10 mouse cellular contexts compared by ENCODE assay signal in the genomic region with DNA sequence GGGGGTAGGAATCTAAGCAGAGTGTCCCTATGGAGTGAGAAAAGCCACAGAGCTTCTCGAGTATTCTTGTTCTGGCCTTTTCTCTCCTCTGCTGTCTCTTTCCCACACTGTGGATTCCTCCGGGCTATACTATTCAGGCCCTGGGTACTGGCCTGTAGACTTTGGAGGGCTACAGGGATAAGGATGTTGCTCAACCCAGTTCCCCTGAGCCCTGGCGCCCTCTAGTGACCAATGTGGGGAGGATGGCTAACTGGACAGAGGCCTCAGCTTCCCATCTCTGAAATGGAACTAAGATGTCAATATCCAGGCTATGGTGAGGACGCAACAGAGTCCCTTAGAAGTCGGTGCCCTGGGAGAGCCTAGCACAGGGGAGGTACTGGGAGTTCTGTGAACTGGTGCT. TPM values are rescaled to one million over a fixed set of nuclear protein-coding genes. Genes with fewer than 3 reads are reported as not detected.
A peak's percentile ranks its signal among the peaks of the same experiment; 100 is the strongest.
DNase-seq lines count a peak whose midpoint lies in the region; TF ChIP-seq lines count a peak whose summit lies in the region.
"Had no signal": no experiment of that assay in that cellular context is flagged by ENCODE, and none has a peak within 500 bp of the region (broad histone marks: within the 10 kb centered on the region; RNA-seq: fewer than 3 reads in every experiment).

No protein-coding gene starts in this region.

- H3K27me3 ChIP-seq in heart, embryonic 10.5 days (ENCODE audit: insufficient read depth, poor library complexity, severe bottlenecking) = peaks cover 56% of the 10 kb centered on the region
- H3K27me3 ChIP-seq in kidney, adult 2 months (replicated peaks; ENCODE audit: control insufficient read depth, insufficient read depth, low read length) = no peaks in the 10 kb centered on the region

- H3K9me3 ChIP-seq in heart, embryonic 10.5 days = no peaks in the 10 kb centered on the region
- H3K9me3 ChIP-seq: embryonic facial prominence, embryonic 12.5 days had no signal

- no peaks in the 10 kb centered on the region for H3K36me3 ChIP-seq in heart, embryonic 10.5 days
- H3K36me3 ChIP-seq in kidney, adult 2 months (ENCODE audit: control insufficient read depth, insufficient read depth, low read length) = no peaks in the 10 kb centered on the region
- H3K36me3 ChIP-seq: embryonic facial prominence, embryonic 12.5 days had no signal

- DNase-seq in heart, adult 11 months = peak; percentile 95
- DNase-seq in heart, embryonic 10.5 days (ENCODE audit: low spot score) = no peak
- DNase-seq in 3T3-L1 (ENCODE audit: low read depth, low spot score) (peak; percentile 95), ZHBTc4 (ENCODE audit: low read depth, low spot score) (peak; percentile 78)
- peak; percentile 54 for DNase-seq in embryo, embryonic 11.5 days (ENCODE audit: low read depth, low spot score)
- DNase-seq in kidney, adult 2 months = peak; percentile 64
- DNase-seq in lung, postnatal 36 days = peak; percentile 48
- peak; percentile 41 for DNase-seq in yolk sac, embryonic 10.5 days (ENCODE audit: low spot score)

- WGBS in heart, embryonic 10.5 days = 34% methylated on average over 5 of the region's 5 CpGs
- WGBS in kidney, adult 2 months = 41% methylated on average over 5 of the region's 5 CpGs

- TF ChIP-seq POLR2A in kidney, adult 2 months (IDR thresholded peaks at IDR 0.05; ENCODE audit: low read depth, low read length) = no peak

- no peak overlapping the region for H3K4me3 ChIP-seq in heart, embryonic 10.5 days
- H3K4me3 ChIP-seq in kidney, adult 2 months (ENCODE audit: insufficient read depth, low read depth, low read length) = no peak overlapping the region
- H3K4me3 ChIP-seq: embryonic facial prominence, embryonic 12.5 days had no signal

- H3K27ac ChIP-seq in heart, embryonic 10.5 days = no peak overlapping the region
- peak overlapping the region; percentile 12; the same call in 1 of the 2 replicates for H3K27ac ChIP-seq in kidney, adult 2 months (ENCODE audit: insufficient read depth, low read depth, low read length)
- H3K27ac ChIP-seq: embryonic facial prominence, embryonic 12.5 days had no signal

- peak; percentile 74 for TF ChIP-seq CTCF in kidney, adult 2 months (conservative IDR thresholded peaks at IDR 0.05; ENCODE audit: insufficient read depth, insufficient read length, low read depth, low read length)

- peaks cover 36% of the 10 kb centered on the region for H3K4me1 ChIP-seq in heart, embryonic 10.5 days
- no peaks in the 10 kb centered on the region for H3K4me1 ChIP-seq in kidney, adult 2 months (ENCODE audit: control insufficient read depth, insufficient read depth, low read length)
- H3K4me1 ChIP-seq: embryonic facial prominence, embryonic 12.5 days had no signal

RNA-seq across cellular contexts. Expression of gene Foxs1, which starts 0.6 kb away (rescaled TPM):
- 0.21 and 0.36 TPM in 2 replicates for polyA plus RNA-seq in heart, embryonic 10.5 days (2016; fragmentation: Nextera tagmentation; extraction: Ambion mirVana)
- polyA plus RNA-seq in kidney, adult 2 months (2012; rRNA removed) = 6.4 and 7.3 TPM in 2 replicates

RNA-seq across cellular contexts. Expression of gene Dusp15, which starts 17.9 kb away (rescaled TPM):
- 0.04 TPM in 2 replicates for polyA plus RNA-seq in heart, embryonic 10.5 days (2016; fragmentation: Nextera tagmentation; extraction: Ambion mirVana)
- polyA plus RNA-seq in kidney, adult 2 months (2012; rRNA removed) = 12.3 and 20.6 TPM in 2 replicates
- polyA plus RNA-seq: liver, embryonic 16.5 days had no signal

RNA-seq across cellular contexts. Expression of gene Mylk2, which starts 22.5 kb away (rescaled TPM):
- polyA plus RNA-seq in heart, embryonic 10.5 days (2016; fragmentation: Nextera tagmentation; extraction: Ambion mirVana) = 0.05 and 0.07 TPM in 2 replicates
- 0.07 and 1.1 TPM in 2 replicates for polyA plus RNA-seq in kidney, adult 2 months (2012; rRNA removed)

RNA-seq across cellular contexts. Expression of gene Ttll9, which starts 28.7 kb away (rescaled TPM):
- polyA plus RNA-seq in heart, embryonic 10.5 days (2016; fragmentation: Nextera tagmentation; extraction: Ambion mirVana) = 0.47 and 0.85 TPM in 2 replicates
- 0.46 and 1.0 TPM in 2 replicates for polyA plus RNA-seq in kidney, adult 2 months (2012; rRNA removed)

Comparison
In these comparisons a context has a peak if more than half of its experiments do, and no peak if none do; other contexts are left out.
1. RNA of gene Dusp15, which starts 17.9 kb away (polyA plus RNA-seq): 12.3 to 20.6 TPM in kidney, adult 2 months; 0.04 TPM in heart, embryonic 10.5 days; every median in the first group is over 10 times any median in the second.